Mouse (Mus musculus) G1E (cell line): ENCODE measurements around the gene Ms4a8a. TPM values are rescaled to one million over a fixed set of nuclear protein-coding genes. Genes with fewer than 3 reads are reported as not detected.

ENCODE experiments used
- ATAC-seq: 2 replicates; pipeline ENCODE4 v1.8.0; 2016; ENCODE audit warnings: mild to moderate bottlenecking; ENCODE audit not compliant: insufficient number of reproducible peaks, poor library complexity, low FRiP score, severe bottlenecking; ENCODE audit errors: extremely low read depth
- DNase-seq: peaks from one replicate; pipeline ENCODE4 v3.0.0; 2012; ENCODE audit warnings: low spot score
- H3K27me3 ChIP-seq: 2 replicates; pipeline ENCODE4 v1.6.1; 2012; ENCODE audit warnings: mild to moderate bottlenecking, low read length, inconsistent platforms; ENCODE audit not compliant: insufficient read depth
- H3K36me3 ChIP-seq: replicated peaks from 2 replicates; pipeline ENCODE3; 2012; ENCODE audit warnings: mild to moderate bottlenecking, inconsistent platforms
- H3K4me1 ChIP-seq: 2 replicates; pipeline ENCODE4 v1.6.1; 2012; ENCODE audit warnings: low read depth, low read length, inconsistent platforms, mixed read lengths; ENCODE audit not compliant: insufficient read depth
- H3K4me3 ChIP-seq: 2 replicates; pipeline ENCODE4 v1.5.1; 2012; ENCODE audit warnings: low read depth, mild to moderate bottlenecking, inconsistent platforms, low read length, moderate library complexity, mixed read lengths
- H3K9me3 ChIP-seq: replicated peaks from 2 replicates; pipeline ENCODE4 v1.6.1; 2012; ENCODE audit warnings: inconsistent platforms
- CTCF ChIP-seq: IDR thresholded peaks from 2 replicates; pipeline ENCODE4 v1.5.1; 2012; ENCODE audit warnings: low read depth, low read length, inconsistent platforms, mixed read lengths
- GATA1 ChIP-seq: IDR thresholded peaks from 2 replicates; pipeline ENCODE4 v1.6.1; 2012; ENCODE audit warnings: borderline replicate concordance, low read length, inconsistent platforms, mixed read lengths
- GATA2 ChIP-seq: IDR thresholded peaks from 2 replicates; pipeline ENCODE4 v1.6.1; 2012; ENCODE audit warnings: low read depth, low read length, inconsistent platforms, borderline replicate concordance
- POLR2AphosphoS5 ChIP-seq: IDR thresholded peaks from 2 replicates; pipeline ENCODE4 v1.6.1; 2012; ENCODE audit warnings: low read depth, low read length, inconsistent platforms; ENCODE audit not compliant: insufficient replicate concordance
- TAL1 ChIP-seq: conservative IDR thresholded peaks from 2 replicates; pipeline ENCODE4 v1.6.1; 2012; ENCODE audit warnings: low read depth, low read length, inconsistent platforms, mixed read lengths
- polyA plus RNA-seq: library from polyadenylated mRNA; stranded (reverse); fragments of >175 nt; gene quantifications from 2 replicates; pipeline ENCODE4 v1.2.3, GENCODE M21; 2012
- total RNA-seq, 2 experiments: library from RNA; stranded (forward) in 1 of 2; stranded (reverse) in 1 of 2; fragments of 200-1000 nt in 1 of 2; fragments of >200 nt in 1 of 2; fragmentation: Nextera tagmentation in 1 of 2; gene quantifications; 2 replicates each; pipeline ENCODE4 v1.2.3; 2014 to 2017

Ms4a8a gene
- total and polyA plus RNA-seq, 3 experiments = not detected

DNA sequence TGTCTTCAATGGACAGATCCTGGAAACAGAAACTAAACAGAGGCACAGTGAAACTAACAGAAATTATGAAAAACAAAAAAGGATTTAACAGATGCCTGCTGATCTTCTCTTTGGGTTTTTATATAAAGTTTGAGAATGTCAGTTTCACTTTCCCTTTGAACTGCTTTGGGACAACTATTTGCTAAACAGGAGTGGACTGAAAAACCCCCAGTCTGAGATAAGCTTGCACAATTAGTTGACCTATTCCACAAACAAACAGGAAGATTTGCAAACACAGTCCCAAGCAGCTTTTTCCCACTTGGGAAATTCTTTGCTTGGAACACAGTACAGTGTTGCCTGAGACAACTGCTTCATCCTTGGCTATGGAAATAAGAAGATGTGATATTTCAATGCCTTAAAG lies 43.3 kb downstream of the Ms4a8a start:
- Histone ChIP-seq H3K4me1 (no peaks in the 10 kb centered on the region), H3K9me3 (no peaks in the 10 kb centered on the region), H3K36me3 (no peaks in the 10 kb centered on the region), H3K4me3 (no peak overlapping the region), H3K27me3 (no peaks in the 10 kb centered on the region)
- DNase-seq = no peak
- no peak for TF ChIP-seq CTCF
- no peak for ATAC-seq

- Histone ChIP-seq H3K4me1 (no peaks in the 10 kb centered on the region), H3K27me3 (no peaks in the 10 kb centered on the region), H3K4me3 (no peak overlapping the region), H3K9me3 (no peaks in the 10 kb centered on the region), H3K36me3 (no peaks in the 10 kb centered on the region)
- TF ChIP-seq CTCF = no peak
- TF ChIP-seq TAL1 = no peak
- no peak for TF ChIP-seq GATA2
- no peak for TF ChIP-seq POLR2AphosphoS5
- TF ChIP-seq GATA1 = no peak
- ATAC-seq = no peak
- DNase-seq = no peak
Observed at GRCm38 (mm10) chr19:11022382-11022781, 58.5 kb downstream of the Ms4a8a start.

- DNase-seq (no peak), ATAC-seq (no peak)
- H3K36me3 ChIP-seq = no peaks in the 10 kb centered on the region
- H3K4me1 ChIP-seq = no peaks in the 10 kb centered on the region
- no peaks in the 10 kb centered on the region for H3K9me3 ChIP-seq
- H3K4me3 ChIP-seq = no peak within 1 kb of the TSS
- TF ChIP-seq TAL1 (no peak), GATA2 (no peak), CTCF (no peak), GATA1 (no peak), POLR2AphosphoS5 (no peak)
- no peaks in the 10 kb centered on the region for H3K27me3 ChIP-seq
Observed at GRCm38 (mm10) chr19:11017891-11018290, 63.0 kb downstream of the Ms4a8a start, which contains the start of gene Ms4a18. Ms4a18 (minus strand) TSS chr19:11018031.

Other genes starting within 250 kb of the Ms4a8a start
- not detected in 2 replicates for gene Slc15a3, start 241.4 kb downstream of the Ms4a8a start, total RNA-seq (2014; fragmentation: Nextera tagmentation)
- gene Slc15a3, start 241.4 kb downstream of the Ms4a8a start, total RNA-seq (2017) = under 0.01 and 0.05 TPM in 2 replicates
- gene Slc15a3, start 241.4 kb downstream of the Ms4a8a start, polyA plus RNA-seq = 0.01 and 0.02 TPM in 2 replicates
- 2.3 TPM in 1 of 2 replicates, not detected in the other for gene Tmem132a, start 211.2 kb downstream of the Ms4a8a start, total RNA-seq (2014; fragmentation: Nextera tagmentation)
- gene Tmem132a, start 211.2 kb downstream of the Ms4a8a start, total RNA-seq (2017) = 0.06 and 0.27 TPM in 2 replicates
- gene Tmem132a, start 211.2 kb downstream of the Ms4a8a start, polyA plus RNA-seq = 0.01 TPM in 1 of 2 replicates, not detected in the other
- 2.3 and 6.8 TPM in 2 replicates for gene Tmem109, start 199.1 kb downstream of the Ms4a8a start, total RNA-seq (2014; fragmentation: Nextera tagmentation)
- 11.6 and 12.2 TPM in 2 replicates for gene Tmem109, start 199.1 kb downstream of the Ms4a8a start, total RNA-seq (2017)
- 7.7 and 8.5 TPM in 2 replicates for gene Tmem109, start 199.1 kb downstream of the Ms4a8a start, polyA plus RNA-seq
- gene Prpf19, start 185.9 kb downstream of the Ms4a8a start, total RNA-seq (2014; fragmentation: Nextera tagmentation) = 79.4 and 88.8 TPM in 2 replicates
- gene Prpf19, start 185.9 kb downstream of the Ms4a8a start, total RNA-seq (2017) = 192 and 250 TPM in 2 replicates
- gene Prpf19, start 185.9 kb downstream of the Ms4a8a start, polyA plus RNA-seq = 81.9 and 89.0 TPM in 2 replicates
- not detected in 2 replicates for gene Zp1, start 160.5 kb downstream of the Ms4a8a start, total RNA-seq (2014; fragmentation: Nextera tagmentation)
- not detected in 2 replicates for gene Zp1, start 160.5 kb downstream of the Ms4a8a start, total RNA-seq (2017)
- gene Zp1, start 160.5 kb downstream of the Ms4a8a start, polyA plus RNA-seq = 0.03 TPM in 1 of 2 replicates, not detected in the other
- not detected in 2 replicates for gene Ptgdr2, start 143.9 kb downstream of the Ms4a8a start, total RNA-seq (2014; fragmentation: Nextera tagmentation)
- gene Ptgdr2, start 143.9 kb downstream of the Ms4a8a start, total RNA-seq (2017) = 0.12 TPM in 1 of 2 replicates, not detected in the other
- not detected in 2 replicates for gene Ptgdr2, start 143.9 kb downstream of the Ms4a8a start, polyA plus RNA-seq
- 18.8 and 21.2 TPM in 2 replicates for gene Ccdc86, start 131.8 kb downstream of the Ms4a8a start, total RNA-seq (2014; fragmentation: Nextera tagmentation)
- 10.0 and 10.1 TPM in 2 replicates for gene Ccdc86, start 131.8 kb downstream of the Ms4a8a start, total RNA-seq (2017)
- 45.7 and 51.6 TPM in 2 replicates for gene Ccdc86, start 131.8 kb downstream of the Ms4a8a start, polyA plus RNA-seq
- not detected in 2 replicates for gene Ms4a10, start 106.4 kb downstream of the Ms4a8a start, total RNA-seq (2014; fragmentation: Nextera tagmentation)
- gene Ms4a10, start 106.4 kb downstream of the Ms4a8a start, total RNA-seq (2017) = not detected in 2 replicates
- gene Ms4a10, start 106.4 kb downstream of the Ms4a8a start, polyA plus RNA-seq = 0.05 TPM in 1 of 2 replicates, not detected in the other
- gene Ms4a15, start 87.9 kb downstream of the Ms4a8a start, total RNA-seq (2014; fragmentation: Nextera tagmentation) = not detected in 2 replicates
- gene Ms4a15, start 87.9 kb downstream of the Ms4a8a start, total RNA-seq (2017) = 0.29 TPM in 1 of 2 replicates, not detected in the other
- 0.29 TPM in 1 of 2 replicates, not detected in the other for gene Ms4a15, start 87.9 kb downstream of the Ms4a8a start, polyA plus RNA-seq
- gene Ms4a18, start 63.1 kb downstream of the Ms4a8a start, total RNA-seq (2014; fragmentation: Nextera tagmentation) = not detected in 2 replicates
- gene Ms4a18, start 63.1 kb downstream of the Ms4a8a start, total RNA-seq (2017) = not detected in 2 replicates
- not detected in 2 replicates for gene Ms4a18, start 63.1 kb downstream of the Ms4a8a start, polyA plus RNA-seq
- gene 1700017D01Rik, start 49.8 kb upstream of the Ms4a8a start, total RNA-seq (2014; fragmentation: Nextera tagmentation) = not detected in 2 replicates
- gene 1700017D01Rik, start 49.8 kb upstream of the Ms4a8a start, total RNA-seq (2017) = 0.06 and 0.16 TPM in 2 replicates
- gene 1700017D01Rik, start 49.8 kb upstream of the Ms4a8a start, polyA plus RNA-seq = not detected in 2 replicates
- not detected in 2 replicates for gene 1700025F22Rik, start 84.2 kb upstream of the Ms4a8a start, total RNA-seq (2014; fragmentation: Nextera tagmentation)
- gene 1700025F22Rik, start 84.2 kb upstream of the Ms4a8a start, total RNA-seq (2017) = not detected in 2 replicates
- gene 1700025F22Rik, start 84.2 kb upstream of the Ms4a8a start, polyA plus RNA-seq = not detected in 2 replicates
- not detected in 2 replicates for gene Ms4a13, start 115.6 kb upstream of the Ms4a8a start, total RNA-seq (2014; fragmentation: Nextera tagmentation)
- gene Ms4a13, start 115.6 kb upstream of the Ms4a8a start, total RNA-seq (2017) = not detected in 2 replicates
- gene Ms4a13, start 115.6 kb upstream of the Ms4a8a start, polyA plus RNA-seq = not detected in 2 replicates
- gene Ms4a12, start 151.3 kb upstream of the Ms4a8a start, total RNA-seq (2014; fragmentation: Nextera tagmentation) = not detected in 2 replicates
- gene Ms4a12, start 151.3 kb upstream of the Ms4a8a start, total RNA-seq (2017) = 0.16 TPM in 1 of 2 replicates, not detected in the other
- not detected in 2 replicates for gene Ms4a12, start 151.3 kb upstream of the Ms4a8a start, polyA plus RNA-seq
- not detected in 2 replicates for gene Ms4a1, start 185.1 kb upstream of the Ms4a8a start, total RNA-seq (2014; fragmentation: Nextera tagmentation)
- gene Ms4a1, start 185.1 kb upstream of the Ms4a8a start, total RNA-seq (2017) = 0.06 and 0.22 TPM in 2 replicates
- not detected in 2 replicates for gene Ms4a1, start 185.1 kb upstream of the Ms4a8a start, polyA plus RNA-seq
- gene Ms4a5, start 202.8 kb upstream of the Ms4a8a start, total RNA-seq (2014; fragmentation: Nextera tagmentation) = not detected in 2 replicates
- 0.23 and 0.38 TPM in 2 replicates for gene Ms4a5, start 202.8 kb upstream of the Ms4a8a start, total RNA-seq (2017)
- gene Ms4a5, start 202.8 kb upstream of the Ms4a8a start, polyA plus RNA-seq = not detected in 2 replicates
- gene Ms4a14, start 233.4 kb upstream of the Ms4a8a start, total RNA-seq (2014; fragmentation: Nextera tagmentation) = not detected in 2 replicates
- 0.05 and 0.06 TPM in 2 replicates for gene Ms4a14, start 233.4 kb upstream of the Ms4a8a start, total RNA-seq (2017)
- not detected in 2 replicates for gene Ms4a14, start 233.4 kb upstream of the Ms4a8a start, polyA plus RNA-seq